Mouse (Mus musculus) MEL (cell line): Measurements from ENCODE around the gene Pim1. TPM values are rescaled to one million over a fixed set of nuclear protein-coding genes. Genes with fewer than 3 reads are reported as not detected.
A peak's percentile ranks its signal among the peaks of the same experiment; 100 is the strongest.

Experiments used
- DNase-seq: peaks from one replicate; pipeline ENCODE4 v3.0.0; 2011; ENCODE audit warnings: low read depth, low spot score
- H3K27ac ChIP-seq: 2 replicates; pipeline ENCODE4 v1.5.1; 2012; ENCODE audit warnings: low read depth, mild to moderate bottlenecking, control low read depth, low read length, moderate library complexity; ENCODE audit not compliant: control insufficient read depth
- H3K27me3 ChIP-seq, 2 experiments: fragments of 150-350 bp in 1 of 2; sonication (generic) in 1 of 2; 2 replicates each; pipeline ENCODE4 v1.6.1; 2012; ENCODE audit warnings: low read length in 2 of 2, mild to moderate bottlenecking in 2 of 2, improper control_type of control experiment in 1 of 2, moderate library complexity in 1 of 2; ENCODE audit not compliant: insufficient read depth in 2 of 2, control insufficient read depth in 1 of 2
- H3K36me3 ChIP-seq, 2 experiments: 2 replicates each; pipeline ENCODE4 v1.6.1; 2012 to 2014; ENCODE audit warnings: low read length in 2 of 2, improper control_type of control experiment in 1 of 2, inconsistent platforms in 1 of 2, mild to moderate bottlenecking in 1 of 2; ENCODE audit not compliant: insufficient read depth in 2 of 2, control insufficient read depth in 1 of 2
- H3K4me1 ChIP-seq, 2 experiments: fragments of 150-350 bp in 1 of 2; sonication (generic) in 1 of 2; 2 replicates each; pipeline ENCODE4 v1.6.1; 2012; ENCODE audit warnings: low read length in 2 of 2, improper control_type of control experiment in 1 of 2, mild to moderate bottlenecking in 1 of 2; ENCODE audit not compliant: insufficient read depth in 2 of 2, control insufficient read depth in 1 of 2
- H3K4me3 ChIP-seq, 2 experiments: fragments of 150-350 bp in 1 of 2; sonication (generic) in 1 of 2; 2 replicates each; pipeline ENCODE4 v1.5.1; 2012; ENCODE audit warnings: low read depth in 2 of 2, low read length in 2 of 2, mild to moderate bottlenecking in 2 of 2, moderate library complexity in 2 of 2, control low read depth in 1 of 2, improper control_type of control experiment in 1 of 2; ENCODE audit not compliant: control insufficient read depth in 1 of 2, insufficient read depth in 1 of 2
- H3K79me2 ChIP-seq: 2 replicates; pipeline ENCODE4 v1.6.1; 2012; ENCODE audit warnings: mild to moderate bottlenecking, low read length, moderate library complexity; ENCODE audit not compliant: control insufficient read depth, poor library complexity, insufficient read depth
- H3K9ac ChIP-seq: 2 replicates; pipeline ENCODE4 v1.6.1; 2012; ENCODE audit warnings: low read depth, mild to moderate bottlenecking, control low read depth, low read length, moderate library complexity; ENCODE audit not compliant: control insufficient read depth, poor library complexity, severe bottlenecking
- H3K9me3 ChIP-seq: fragments of 150-350 bp; sonication (generic); replicated peaks from 2 replicates; pipeline ENCODE4 v1.6.1; 2012; ENCODE audit warnings: mild to moderate bottlenecking, low read length, improper control_type of control experiment, moderate library complexity; ENCODE audit not compliant: insufficient read depth
- CHD2 ChIP-seq: IDR thresholded peaks from 2 replicates; pipeline ENCODE4 v1.6.1; 2011; ENCODE audit warnings: low read length, improper control_type of control experiment
- CTCF ChIP-seq, 3 experiments: IDR thresholded peaks in 2 of 3; conservative IDR thresholded peaks in 1 of 3; 2 replicates each; pipeline ENCODE4 v1.5.1; 2011 to 2012; ENCODE audit warnings: low read length in 3 of 3, low read depth in 2 of 3, mild to moderate bottlenecking in 2 of 3, improper control_type of control experiment in 1 of 3, inconsistent platforms in 1 of 3, mixed read lengths in 1 of 3, moderate library complexity in 1 of 3; ENCODE audit not compliant: control insufficient read depth in 1 of 3, insufficient read depth in 1 of 3, poor library complexity in 1 of 3, severe bottlenecking in 1 of 3
- E2F4 ChIP-seq: IDR thresholded peaks from 2 replicates; pipeline ENCODE4 v1.6.1; 2011; ENCODE audit warnings: low read depth, low read length, improper control_type of control experiment, borderline replicate concordance
- ELF1 ChIP-seq: IDR thresholded peaks from 2 replicates; pipeline ENCODE4 v1.6.1; 2014; ENCODE audit warnings: low read depth, mild to moderate bottlenecking, inconsistent platforms, low read length, improper control_type of control experiment, moderate library complexity
- ETS1 ChIP-seq: IDR thresholded peaks from 2 replicates; pipeline ENCODE4 v1.6.1; 2012; ENCODE audit warnings: low read depth, mild to moderate bottlenecking, inconsistent platforms, low read length, improper control_type of control experiment, moderate library complexity
- HCFC1 ChIP-seq: IDR thresholded peaks from 2 replicates; pipeline ENCODE4 v1.6.1; 2012; ENCODE audit warnings: low read depth, mild to moderate bottlenecking, inconsistent platforms, low read length, improper control_type of control experiment, moderate library complexity
- JUND ChIP-seq: IDR thresholded peaks from 2 replicates; pipeline ENCODE4 v1.6.1; 2011; ENCODE audit warnings: low read depth, mild to moderate bottlenecking, improper control_type of control experiment, low read length
- KAT2A ChIP-seq: conservative IDR thresholded peaks from 2 replicates; pipeline ENCODE4 v1.6.1; 2012; ENCODE audit warnings: low read depth, low read length, improper control_type of control experiment, inconsistent platforms
- MAFK ChIP-seq: IDR thresholded peaks from 2 replicates; pipeline ENCODE4 v1.6.1; 2011; ENCODE audit warnings: low read depth, mild to moderate bottlenecking, low read length, improper control_type of control experiment, borderline replicate concordance
- MAX ChIP-seq: IDR thresholded peaks from 2 replicates; pipeline ENCODE4 v1.6.1; 2011; ENCODE audit warnings: low read length, improper control_type of control experiment
- MAZ ChIP-seq: IDR thresholded peaks from 2 replicates; pipeline ENCODE4 v1.6.1; 2012; ENCODE audit warnings: low read depth, mild to moderate bottlenecking, inconsistent platforms, low read length, improper control_type of control experiment
- MXI1 ChIP-seq: IDR thresholded peaks from 2 replicates; pipeline ENCODE4 v1.6.1; 2011; ENCODE audit warnings: mild to moderate bottlenecking, low read depth, low read length, improper control_type of control experiment
- MYB ChIP-seq: IDR thresholded peaks from 2 replicates; pipeline ENCODE4 v1.6.1; 2011; ENCODE audit warnings: mild to moderate bottlenecking, low read depth, low read length, improper control_type of control experiment
- NELFE ChIP-seq: IDR thresholded peaks from 2 replicates; pipeline ENCODE4 v1.6.1; 2011; ENCODE audit warnings: low read depth, low read length, improper control_type of control experiment
- POLR2AphosphoS2 ChIP-seq: IDR thresholded peaks from 2 replicates; pipeline ENCODE4 v1.6.1; 2011; ENCODE audit warnings: low read length, improper control_type of control experiment
- POLR2AphosphoS5 ChIP-seq: IDR thresholded peaks from 2 replicates; pipeline ENCODE4 v1.6.1; 2012; ENCODE audit warnings: low read depth, borderline replicate concordance, mild to moderate bottlenecking, inconsistent platforms, low read length, moderate library complexity, mixed read lengths
- RAD21 ChIP-seq: IDR thresholded peaks from 2 replicates; pipeline ENCODE4 v1.6.1; 2011; ENCODE audit warnings: mild to moderate bottlenecking, low read depth, low read length, improper control_type of control experiment
- RCOR1 ChIP-seq: IDR thresholded peaks from 2 replicates; pipeline ENCODE4 v1.6.1; 2012; ENCODE audit warnings: low read depth, mild to moderate bottlenecking, inconsistent platforms, low read length, improper control_type of control experiment
- SMC3 ChIP-seq: IDR thresholded peaks from 2 replicates; pipeline ENCODE4 v1.6.1; 2011; ENCODE audit warnings: low read depth, low read length, improper control_type of control experiment
- TAL1 ChIP-seq: IDR thresholded peaks from 2 replicates; pipeline ENCODE4 v1.6.1; 2012; ENCODE audit warnings: mild to moderate bottlenecking, inconsistent platforms, low read length, moderate library complexity, mixed read lengths
- TBP ChIP-seq: IDR thresholded peaks from 2 replicates; pipeline ENCODE4 v1.8.0; 2011; ENCODE audit warnings: low read depth, low read length, improper control_type of control experiment
- USF1 ChIP-seq: IDR thresholded peaks from 2 replicates; pipeline ENCODE4 v1.6.1; 2014; ENCODE audit warnings: low read depth, mild to moderate bottlenecking, inconsistent platforms, low read length, improper control_type of control experiment, moderate library complexity
- ZC3H11A ChIP-seq: IDR thresholded peaks from 2 replicates; pipeline ENCODE4 v1.6.1; 2012; ENCODE audit warnings: low read depth, mild to moderate bottlenecking, inconsistent platforms, low read length, improper control_type of control experiment
- ZNF384 ChIP-seq: IDR thresholded peaks from 2 replicates; pipeline ENCODE4 v1.6.1; 2012; ENCODE audit warnings: low read depth, mild to moderate bottlenecking, inconsistent platforms, low read length, improper control_type of control experiment
- polyA plus RNA-seq, 2 experiments: library from polyadenylated mRNA; stranded (reverse) in 1 of 2; unstranded in 1 of 2; fragments of >175 nt in 1 of 2; fragments of >200 nt in 1 of 2; gene quantifications; 2 replicates each; pipeline versions ENCODE4 v1.2.1 to v1.2.4; 2012; ENCODE audit warnings: low replicate concordance in 2 of 2, low read depth in 1 of 2; ENCODE audit not compliant: insufficient read length in 2 of 2, insufficient read depth in 1 of 2, missing spikeins in 1 of 2
- total RNA-seq: library from RNA; depleted of rRNA; stranded (reverse); fragments of 300-350 nt; gene quantifications from 2 replicates; pipeline ENCODE4 v1.2.3, GENCODE M21; 2012

Gene Pim1
- total and polyA plus RNA-seq, 3 experiments, result 30.6 to 52.1 TPM; not detected in 1

DNA sequence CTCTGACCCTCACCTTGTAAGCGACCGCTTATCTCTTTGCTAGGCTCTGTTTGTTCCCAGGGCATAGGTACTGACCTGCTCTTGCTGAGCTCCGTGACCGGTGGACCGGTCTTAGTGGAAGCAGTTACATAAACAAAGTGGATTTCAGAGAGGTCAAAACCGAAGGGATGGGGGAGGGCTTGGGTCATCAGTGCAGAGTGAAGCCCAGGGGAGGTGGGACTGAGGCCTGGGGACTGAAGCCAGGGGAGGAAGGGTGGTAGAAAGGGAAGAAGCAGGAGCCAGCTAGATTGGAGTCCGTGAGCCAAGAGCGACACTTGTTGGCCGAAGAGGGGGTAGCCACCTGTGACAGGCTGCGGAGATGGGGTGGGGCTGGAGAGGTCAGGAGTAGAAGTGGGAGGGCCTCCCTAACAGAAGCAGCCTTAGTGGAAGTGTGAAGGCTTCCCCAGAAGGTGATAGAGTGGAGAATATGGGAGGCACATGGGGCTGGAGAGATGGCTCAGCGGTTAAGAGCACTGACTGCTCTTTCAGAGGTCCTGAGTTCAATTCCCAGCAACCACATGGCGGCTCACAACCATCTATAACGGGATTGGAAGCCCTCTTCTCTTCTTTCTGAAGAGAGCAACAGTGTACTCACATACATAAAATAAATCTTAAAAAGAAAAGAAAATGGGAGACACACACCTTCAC lies 22.6 kb downstream of the Pim1 start:
- H3K79me2 ChIP-seq, result no peaks in the 10 kb centered on the region
- H3K36me3 ChIP-seq, result no peaks in the 10 kb centered on the region
- 0 out of 4 replicates have a peak, but pooled peaks cover 0 to 2% of the 10 kb centered on the region in 2 experiments for H3K4me1 ChIP-seq
- H3K9ac ChIP-seq, result no peak overlapping the region
- H3K27me3 ChIP-seq, result no peaks in the 10 kb centered on the region
- H3K4me3 ChIP-seq, result no peak overlapping the region
- DNase-seq, result no peak
- no peaks in the 10 kb centered on the region for H3K9me3 ChIP-seq
- TF ChIP-seq HCFC1 (no peak), CHD2 (no peak), JUND (no peak), ZC3H11A (peak; percentile 72), MAX (no peak), ETS1 (no peak), KAT2A (no peak), MAZ (no peak), NELFE (no peak), ELF1 (no peak), TAL1 (no peak), MAFK (no peak), MXI1 (no peak), MYB (no peak), TBP (0 out of 2 replicates have a peak, but pooled peaks have one; percentile 19), ZNF384 (no peak), USF1 (no peak), RAD21 (peak; percentile 68), POLR2AphosphoS2 (no peak), SMC3 (peak; percentile 61), CTCF (IDR thresholded peaks at IDR 0.05 in 2 of 3, conservative IDR thresholded peaks at IDR 0.05 in 1 of 3; ENCODE audit: control insufficient read depth in 1 of 3, insufficient read depth in 1 of 3, low read depth in 2 of 3, low read length in 3 of 3, poor library complexity in 1 of 3, severe bottlenecking in 1 of 3) (peak; percentile 27 to 62 (median 59); a peak in 5 of 6 replicates), POLR2AphosphoS5 (no peak), RCOR1 (no peak), E2F4 (no peak)
- H3K27ac ChIP-seq, result no peak overlapping the region
